Mouse (Mus musculus) neutrophil, adult 83 days (primary cell): ENCODE data around the gene Odf4. TPM values are rescaled to one million over a fixed set of nuclear protein-coding genes. Genes with fewer than 3 reads are reported as not detected.

ENCODE experiments used
- total RNA-seq, 2 experiments: library from RNA; stranded (reverse); gene quantifications; one replicate each; pipeline ENCODE4 v1.2.4; 2023

Odf4 gene
- total RNA-seq, result not detected

DNA sequence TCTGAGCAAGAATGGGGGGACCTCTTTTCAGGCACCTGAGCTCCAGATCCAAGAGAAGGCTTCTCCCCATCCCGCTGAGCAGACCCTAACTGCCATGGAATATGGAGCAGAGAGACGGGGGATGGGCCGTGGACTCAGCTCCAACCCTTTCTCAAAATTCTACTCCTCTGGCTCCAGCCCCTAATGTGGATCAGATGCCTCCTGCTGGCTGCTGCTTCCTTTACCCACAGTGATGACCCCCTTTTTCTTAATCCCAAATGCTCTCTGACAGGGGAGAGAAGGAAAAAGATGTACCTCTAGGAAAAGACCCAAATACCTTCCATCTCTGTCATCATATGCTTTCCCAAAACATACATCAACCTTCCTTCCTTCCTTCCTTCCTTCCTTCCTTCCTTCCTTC lies at the start of gene Odf4:
Odf4 (minus strand) TSS at position 101 of the 400 bp plus-strand sequence.

DNA sequence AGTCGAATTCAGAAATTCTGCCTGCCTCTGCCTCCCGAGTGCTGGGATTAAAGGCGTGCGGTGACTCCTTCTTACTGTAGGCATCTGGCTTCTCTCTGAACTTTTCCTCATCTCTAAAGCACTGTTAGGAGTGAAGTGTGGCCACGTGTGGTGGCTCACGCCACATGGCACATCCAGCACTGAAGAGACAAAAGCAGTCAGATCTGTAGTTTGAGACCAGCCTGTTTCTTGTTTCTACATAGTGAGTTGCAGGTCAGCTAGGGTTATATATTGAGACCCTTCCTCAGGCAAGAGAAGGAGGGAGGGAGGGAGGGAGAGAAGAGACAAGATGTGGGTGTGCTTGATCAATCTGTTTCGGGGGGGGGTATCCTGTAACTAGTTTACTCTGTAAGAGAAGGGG lies 48.2 kb upstream of the Odf4 start, which contains the start of gene Rangrf:
Rangrf (minus strand) TSS at position 101 of the 400 bp plus-strand sequence.

DNA sequence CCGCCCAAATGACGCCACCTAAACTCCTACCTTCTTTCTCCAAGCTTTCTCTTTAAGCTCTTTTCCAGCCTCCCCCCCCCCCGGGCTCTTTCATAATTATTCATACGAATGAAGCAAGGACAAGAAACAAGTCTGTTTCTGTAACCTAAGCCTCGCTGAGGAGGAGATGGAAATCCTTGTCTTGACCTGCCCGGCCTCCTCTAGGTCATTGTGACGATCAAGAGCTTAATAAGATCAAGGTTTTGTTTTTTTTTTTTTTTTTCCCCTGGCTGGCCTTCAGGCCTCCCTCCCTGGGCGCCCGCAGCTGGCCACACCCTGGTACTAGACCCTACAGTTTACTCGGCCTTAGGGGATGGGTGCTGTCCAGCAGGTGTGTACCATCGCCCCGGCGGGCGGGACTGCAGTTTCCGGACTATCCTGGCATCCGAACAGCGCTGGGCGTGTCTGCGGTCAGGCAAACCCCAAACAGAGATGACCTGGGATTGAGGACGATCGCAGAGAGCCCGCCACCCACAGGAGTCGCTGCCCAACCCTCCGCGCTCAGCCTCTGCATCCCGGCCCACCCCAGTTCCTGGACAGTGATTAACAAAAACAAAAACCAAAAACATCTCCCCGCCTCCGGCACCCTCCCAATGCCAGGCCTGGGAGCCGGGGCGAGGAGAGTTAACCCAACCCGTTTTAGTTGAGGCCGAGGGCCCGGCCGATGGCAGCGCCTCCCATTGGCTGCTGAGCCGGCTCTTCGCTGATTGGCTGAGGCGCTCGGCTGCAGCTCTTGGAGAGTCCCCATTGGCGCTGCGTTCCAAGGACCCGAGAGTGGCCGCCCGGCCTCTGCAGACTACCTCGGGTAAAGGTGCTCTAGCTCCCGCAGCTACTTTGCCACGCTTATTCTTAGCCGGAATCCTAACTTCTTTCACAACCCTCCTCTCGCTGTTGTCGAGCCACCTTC lies 40.7 kb upstream of the Odf4 start, which contains the start of gene Slc25a35:
Slc25a35 (plus strand) TSS at position 795 of the 946 bp plus-strand sequence.

DNA sequence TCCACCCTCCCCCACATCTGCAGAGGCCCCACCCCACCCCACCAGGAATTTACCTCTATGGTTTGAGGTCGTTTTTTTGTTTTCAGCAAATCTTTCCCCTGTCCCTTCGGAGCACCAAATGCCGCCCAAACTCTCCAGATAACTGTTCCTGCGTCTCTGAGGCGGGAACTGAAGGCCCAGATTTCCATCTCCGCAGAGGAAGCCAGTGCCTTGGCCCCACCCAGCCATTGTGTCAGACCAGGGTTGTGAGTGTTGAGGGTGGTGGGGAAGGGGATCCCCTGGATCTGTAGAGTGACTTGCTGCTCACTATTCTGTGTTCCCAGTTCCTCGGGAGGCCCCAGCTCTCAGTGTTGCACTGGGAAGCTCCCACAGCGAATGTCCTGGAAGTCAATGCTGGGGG lies 30.4 kb upstream of the Odf4 start, which contains the start of gene Arhgef15:
Arhgef15 (minus strand) TSS at position 173 of the 400 bp plus-strand sequence.

DNA sequence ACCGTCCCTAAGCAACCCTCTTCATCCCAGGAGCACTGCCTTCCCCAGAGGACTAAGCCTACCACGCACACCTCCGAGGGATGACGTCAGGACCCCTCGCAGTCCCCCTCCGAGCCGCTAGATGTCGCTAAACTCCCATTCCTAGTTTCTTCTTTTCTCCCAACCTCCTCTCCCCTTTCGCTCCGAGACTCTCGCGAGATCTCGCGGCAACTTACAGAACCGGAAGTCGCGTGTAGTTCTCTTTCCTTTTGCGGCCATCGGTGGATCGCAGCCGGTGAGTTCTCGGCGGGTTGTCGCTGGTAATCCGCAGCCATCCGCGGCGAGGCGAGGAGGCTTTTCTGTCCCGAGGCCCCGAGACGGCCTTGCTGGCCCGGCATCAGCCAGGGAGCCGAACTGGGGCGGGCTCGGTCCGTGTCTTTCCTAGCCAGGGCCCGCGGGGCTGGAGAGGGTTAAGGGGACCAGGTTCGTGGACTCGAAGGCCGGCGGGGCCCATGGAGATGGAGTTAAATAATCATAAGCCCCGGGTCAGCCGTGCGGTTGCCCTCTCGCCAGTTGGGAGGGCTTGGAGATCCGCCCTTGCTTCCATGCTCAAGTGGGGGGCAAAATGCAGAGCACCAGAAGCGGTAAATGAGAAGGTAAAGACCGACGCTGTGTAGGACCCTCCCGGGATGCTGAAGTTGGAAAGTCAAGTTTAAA lies 25.4 kb downstream of the Odf4 start, which contains the start of gene Rpl26:
Rpl26 (plus strand) TSS at position 233 of the 696 bp plus-strand sequence.

DNA sequence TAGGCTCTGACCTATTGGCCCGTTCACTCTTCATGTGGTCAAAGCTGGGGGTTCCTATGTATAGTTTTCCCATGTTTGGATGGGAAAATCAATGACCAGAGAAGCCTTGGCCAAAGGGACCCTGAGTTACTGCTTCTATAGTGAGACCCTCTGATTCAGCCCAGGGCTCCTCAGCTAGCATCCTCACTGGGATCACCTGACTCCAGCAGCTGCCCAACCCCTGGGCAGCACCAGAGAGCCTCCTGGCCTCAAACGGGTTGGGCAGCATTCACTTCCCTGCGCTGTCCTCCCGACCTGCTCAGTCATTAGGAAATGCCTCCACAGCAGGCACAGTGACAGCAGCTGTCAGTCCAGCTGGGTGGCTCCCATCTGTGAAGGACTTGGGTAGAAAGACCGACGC lies 38.6 kb downstream of the Odf4 start, which contains the start of gene Rnf222:
Rnf222 (plus strand) TSS at position 301 of the 400 bp plus-strand sequence.

Other genes starting within 250 kb of the Odf4 start
- 10 to 100 TPM in 1 of 2 experiments, 1 to 10 TPM in 1; 7.1 to 17.5 TPM for gene Myh10, start 235.5 kb downstream of the Odf4 start, total RNA-seq
- gene Ndel1, start 55.2 kb downstream of the Odf4 start, total RNA-seq, result 100 to 1,000 TPM; 107 to 135 TPM
- not detected for gene Rnf222, start 38.5 kb downstream of the Odf4 start, total RNA-seq
- 100 to 1,000 TPM; 865 to 943 TPM for gene Rpl26, start 25.5 kb downstream of the Odf4 start, total RNA-seq
- gene Arhgef15, start 30.4 kb upstream of the Odf4 start, total RNA-seq, result not detected
- 1 to 10 TPM; 1.2 to 1.6 TPM for gene Slc25a35, start 41.0 kb upstream of the Odf4 start, total RNA-seq
- 1 to 10 TPM; 5.2 to 5.6 TPM for gene Rangrf, start 48.1 kb upstream of the Odf4 start, total RNA-seq
- gene Pfas, start 81.4 kb upstream of the Odf4 start, total RNA-seq, result 10 to 100 TPM; 19.7 to 27.2 TPM
- 10 to 100 TPM; 31.5 to 38.6 TPM for gene Ctc1, start 88.8 kb upstream of the Odf4 start, total RNA-seq
- 10 to 100 TPM; 92.7 to 94.2 TPM for gene Aurkb, start 118.6 kb upstream of the Odf4 start, total RNA-seq
- 10 to 100 TPM; 34.0 to 34.5 TPM for gene Borcs6, start 132.6 kb upstream of the Odf4 start, total RNA-seq
- 1 to 10 TPM; 4.3 to 5.9 TPM for gene Tmem107, start 143.7 kb upstream of the Odf4 start, total RNA-seq
- 100 to 1,000 TPM; 228 to 249 TPM for gene Vamp2, start 161.4 kb upstream of the Odf4 start, total RNA-seq
- 100 to 1,000 TPM; 205 to 241 TPM for gene Per1, start 168.1 kb upstream of the Odf4 start, total RNA-seq
- gene Hes7, start 193.3 kb upstream of the Odf4 start, total RNA-seq, result not detected
- gene 9130213A22Rik, start 195.5 kb upstream of the Odf4 start, total RNA-seq, result not detected
- gene Aloxe3, start 198.8 kb upstream of the Odf4 start, total RNA-seq, result under 1 TPM in 1 of 2 experiments, not detected in 1; 0.09 TPM
- gene Alox12b, start 229.9 kb upstream of the Odf4 start, total RNA-seq, result not detected